Mouse (Mus musculus): ENCODE results near the gene Pycard. TPM values are rescaled to one million over a fixed set of nuclear protein-coding genes. Genes with fewer than 3 reads are reported as not detected.
A peak's percentile ranks its signal among the peaks of the same experiment; 100 is the strongest.

Pycard gene
- polyA plus RNA-seq, 1 experiment from 2014 or later: 31.2 TPM

DNA sequence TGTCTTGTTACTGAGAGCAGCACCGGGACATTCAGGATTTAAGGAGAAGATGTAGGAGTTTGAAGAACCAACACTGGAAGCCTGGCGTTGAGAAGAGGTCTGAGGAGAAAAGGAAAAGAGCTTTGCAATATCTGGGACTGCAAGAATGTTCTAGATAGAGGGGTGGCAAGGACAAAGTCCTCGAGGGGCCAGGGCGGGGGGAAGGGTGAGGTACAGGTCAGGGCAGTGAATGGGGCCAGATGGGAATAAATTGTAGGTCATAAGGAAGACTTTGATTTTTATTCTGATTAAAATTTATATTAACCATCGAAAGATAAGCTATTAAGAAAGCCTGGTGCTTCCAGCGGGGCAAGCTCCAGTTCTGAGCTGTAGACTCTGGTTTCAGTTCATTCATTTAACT, 9.4 kb upstream of the Pycard start:
- Histone ChIP-seq H3K9me3 (replicated peaks) (no peaks in the 10 kb centered on the region), H3K4me2 (no peak overlapping the region), H3K9ac (no peak overlapping the region), H3K27me3 (peaks cover 13% of the 10 kb centered on the region; the same call in 1 of the 2 replicates), H3K27ac (no peak overlapping the region), H3K4me3 (replicated peaks) (no peak overlapping the region), H3K4me1 (replicated peaks) (0 out of 2 replicates have a peak, but pooled peaks cover 11% of the 10 kb centered on the region), H3K36me3 (no peaks in the 10 kb centered on the region)
- DNase-seq: no peak
- 64% methylated on average over 6 of the region's 6 CpGs for WGBS (ENCODE audit: insufficient replicate concordance)
- no peak for ATAC-seq (ENCODE audit: low read depth)

DNA sequence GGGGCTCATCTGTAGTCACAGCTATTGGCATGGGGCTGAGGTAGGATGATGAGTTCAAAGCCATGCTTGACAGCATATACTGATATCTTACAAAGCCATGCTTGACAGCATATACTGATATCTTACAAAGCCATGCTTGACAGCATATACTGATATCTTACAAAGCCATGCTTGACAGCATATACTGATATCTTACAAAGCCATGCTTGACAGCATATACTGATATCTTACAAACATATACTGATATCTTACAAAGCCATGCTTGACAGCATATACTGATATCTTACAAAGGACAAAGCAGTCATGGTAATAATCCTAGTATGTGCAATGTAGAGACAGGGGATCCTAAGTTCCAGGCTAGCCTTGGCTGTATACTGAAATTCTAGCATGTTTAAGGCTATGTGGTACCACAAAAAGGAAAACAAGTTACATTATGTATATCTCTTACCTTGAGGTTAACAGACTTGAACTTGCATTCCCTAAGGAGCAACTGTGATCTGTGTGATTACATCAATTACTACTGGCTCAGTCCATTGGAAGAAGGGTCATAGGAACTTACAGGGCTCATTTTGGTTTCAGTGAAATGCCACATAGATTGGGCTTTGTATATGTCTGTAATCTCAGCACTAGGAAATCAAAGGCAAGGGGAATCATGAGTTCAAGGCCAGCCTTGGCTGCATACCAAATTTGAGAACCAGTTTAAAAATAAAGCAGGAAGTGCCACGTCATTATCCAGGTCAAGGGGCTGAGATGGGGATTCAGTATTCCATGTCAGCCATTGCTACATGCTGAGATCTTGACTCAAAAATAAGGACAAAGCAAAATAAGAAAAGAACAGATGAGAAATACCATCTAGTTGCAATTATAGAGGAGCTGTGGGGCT, 6.6 kb upstream of the Pycard start:
- DNase-seq: no peak
- WGBS (ENCODE audit: insufficient replicate concordance): 49% methylated on average over 1 of the region's 1 CpGs

DNA sequence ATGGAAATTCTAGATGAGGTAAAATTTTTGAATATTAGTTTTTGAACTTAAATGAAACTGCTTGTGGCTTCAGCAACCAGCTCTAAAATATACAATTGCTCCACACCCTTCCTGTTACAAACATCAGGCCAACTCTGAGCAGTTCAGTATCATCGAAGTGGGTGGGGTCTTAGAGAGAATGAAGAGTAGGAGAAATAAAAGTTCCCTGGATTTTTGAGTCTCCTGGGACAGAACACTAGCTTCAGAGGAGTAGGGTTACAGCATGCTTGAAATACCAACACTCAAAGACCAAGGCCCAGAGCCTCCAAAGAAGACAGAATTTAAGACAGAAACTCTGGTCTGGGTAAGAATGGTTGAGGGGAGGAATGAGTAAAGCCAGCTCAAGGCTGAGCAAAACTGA, 5.8 kb upstream of the Pycard start:
- DNase-seq (no peak), ATAC-seq (ENCODE audit: low read depth) (no peak)
- no peaks in the 10 kb centered on the region for H3K36me3 ChIP-seq
- no peak overlapping the region for H3K4me2 ChIP-seq
- H3K27me3 ChIP-seq: peaks cover 5% of the 10 kb centered on the region; the same call in 1 of the 2 replicates
- no peak overlapping the region for H3K4me3 ChIP-seq (replicated peaks)
- no peak overlapping the region for H3K9ac ChIP-seq
- no peaks in the 10 kb centered on the region for H3K9me3 ChIP-seq (replicated peaks)
- 51% methylated on average over 1 of the region's 1 CpGs for WGBS (ENCODE audit: insufficient replicate concordance)
- peaks cover 9% of the 10 kb centered on the region; the same call in 1 of the 2 replicates for H3K4me1 ChIP-seq (replicated peaks)
- H3K27ac ChIP-seq: no peak overlapping the region

More for the DNA sequence above, 6.6 kb upstream of the Pycard start:
- Histone ChIP-seq H3K36me3 (no peaks in the 10 kb centered on the region), H3K27me3 (peaks cover 11% of the 10 kb centered on the region; the same call in 1 of the 2 replicates), H3K9me3 (replicated peaks) (no peaks in the 10 kb centered on the region), H3K4me1 (replicated peaks) (0 out of 2 replicates have a peak, but pooled peaks cover 11% of the 10 kb centered on the region), H3K9ac (no peak overlapping the region), H3K4me2 (no peak overlapping the region), H3K27ac (no peak overlapping the region), H3K4me3 (replicated peaks) (no peak overlapping the region)
- no peak for ATAC-seq (ENCODE audit: low read depth)

DNA sequence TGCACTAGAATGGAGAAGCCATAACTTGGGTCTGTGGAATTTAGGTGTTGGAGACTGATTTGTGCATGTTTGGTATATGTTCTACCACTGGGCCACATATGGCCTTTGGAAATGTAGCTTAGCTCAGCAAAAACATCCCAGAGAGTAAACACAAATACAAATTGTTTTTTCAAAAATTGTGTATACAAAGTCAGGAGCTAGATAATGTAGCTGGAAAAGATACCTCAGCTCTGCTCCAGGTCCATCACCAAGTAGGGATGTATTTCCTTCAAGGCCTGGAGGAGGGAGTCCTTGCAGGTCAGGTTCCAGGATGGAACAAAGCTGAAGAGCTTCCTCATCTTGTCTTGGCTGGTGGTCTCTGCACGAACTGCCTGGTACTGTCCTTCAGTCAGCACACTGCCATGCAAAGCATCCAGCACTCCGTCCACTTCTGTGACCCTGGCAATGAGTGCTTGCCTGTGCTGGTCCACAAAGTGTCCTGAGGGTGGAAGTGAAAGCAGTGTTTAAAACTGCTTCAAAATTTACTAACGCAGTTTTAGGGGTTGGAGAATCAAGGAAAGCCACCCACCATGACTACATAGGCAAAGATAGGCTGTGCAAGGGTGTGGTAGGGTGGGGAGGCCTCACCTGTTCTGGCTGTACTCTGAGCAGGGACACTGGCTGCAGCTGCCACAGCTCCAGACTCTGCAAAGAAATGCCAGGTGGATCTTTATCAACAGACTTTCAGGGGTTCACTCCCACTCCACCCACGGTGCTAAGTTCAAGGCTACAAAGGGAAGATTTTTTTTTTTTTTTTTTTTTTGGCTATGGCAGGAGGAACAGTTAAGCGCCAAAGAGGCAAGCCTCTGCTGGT, 953 bp downstream of the Pycard start:
- peaks cover 28% of the 10 kb centered on the region for H3K36me3 ChIP-seq
- peak overlapping the region; percentile 71 for H3K9ac ChIP-seq
- ATAC-seq (ENCODE audit: low read depth) (peak; percentile 69), DNase-seq (no peak)
- peak overlapping the region; percentile 78 for H3K4me2 ChIP-seq
- 23% methylated on average over 5 of the region's 5 CpGs for WGBS (ENCODE audit: insufficient replicate concordance)
- peaks cover 43% of the 10 kb centered on the region for H3K4me1 ChIP-seq (replicated peaks)
- peak overlapping the region; percentile 60 for H3K4me3 ChIP-seq (replicated peaks)
- no peaks in the 10 kb centered on the region for H3K9me3 ChIP-seq (replicated peaks)
- H3K27ac ChIP-seq: peak overlapping the region; percentile 69
- no peaks in the 10 kb centered on the region for H3K27me3 ChIP-seq

DNA sequence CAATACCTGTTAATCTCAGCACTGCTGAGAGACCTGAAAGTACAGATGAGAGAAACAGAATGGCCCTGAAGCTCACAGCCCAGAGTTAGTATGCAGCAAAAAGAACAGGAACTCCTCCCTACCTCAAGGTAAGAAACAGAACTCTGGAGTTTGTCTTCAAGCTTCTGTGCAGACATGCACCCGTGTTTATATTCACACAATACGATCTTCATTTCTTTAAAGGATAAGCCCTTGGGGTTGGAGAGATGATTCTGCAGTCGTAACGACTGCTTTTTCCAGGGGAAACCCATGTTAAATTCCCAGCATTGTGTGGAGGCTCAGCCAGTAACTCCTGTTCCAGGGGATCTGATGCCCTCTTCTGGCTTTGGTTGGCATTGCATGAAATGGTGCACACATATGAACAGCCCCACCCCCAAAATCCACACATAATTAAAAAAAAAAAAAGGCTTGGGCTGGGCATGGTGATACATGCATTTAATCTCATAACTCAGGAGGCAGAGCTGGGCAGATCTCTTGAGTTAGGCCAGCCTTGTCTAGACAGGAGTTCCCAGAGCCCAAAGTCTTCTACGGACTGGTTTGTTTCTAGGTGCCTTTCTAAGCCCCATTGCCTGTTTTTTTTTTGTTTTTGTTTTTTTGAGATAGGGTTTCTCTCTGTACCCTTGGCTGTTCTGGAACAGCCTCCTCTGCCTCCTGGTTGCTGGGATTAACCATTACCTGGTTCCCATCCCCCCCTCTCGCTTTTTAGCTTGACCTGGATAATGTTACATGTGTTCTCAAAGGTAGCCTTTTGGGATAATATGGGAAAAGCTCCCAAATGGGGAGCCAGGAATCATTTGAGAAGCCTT, 1.8 kb downstream of the Pycard start:
- no peak overlapping the region; the same call in 1 of the 2 replicates for H3K27ac ChIP-seq

DNA sequence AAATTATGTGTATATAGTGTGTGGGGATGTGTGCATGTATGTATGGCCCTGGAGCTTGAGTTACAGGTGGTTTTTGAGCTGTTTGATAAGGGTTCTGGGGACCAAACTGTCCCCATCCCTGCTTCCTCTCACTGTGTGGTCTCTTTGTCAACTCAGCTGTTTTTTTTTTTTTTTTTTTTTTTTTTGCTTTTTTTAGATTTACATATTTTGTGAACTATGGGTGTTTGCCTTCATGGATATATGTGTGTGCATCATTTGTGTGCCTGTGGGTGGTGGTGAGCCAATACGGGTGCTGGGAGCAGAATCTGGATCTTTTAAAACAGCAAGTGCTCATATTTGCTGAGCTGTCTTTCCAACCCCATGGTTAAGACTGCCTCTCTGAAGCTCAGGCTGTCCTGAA, 4.8 kb downstream of the Pycard start:
- no peak for ATAC-seq (ENCODE audit: low read depth)
- Histone ChIP-seq H3K9me3 (replicated peaks) (no peaks in the 10 kb centered on the region), H3K36me3 (peaks cover 66% of the 10 kb centered on the region), H3K4me3 (replicated peaks) (no peak overlapping the region), H3K27me3 (no peaks in the 10 kb centered on the region), H3K9ac (no peak overlapping the region), H3K4me2 (no peak overlapping the region), H3K4me1 (replicated peaks) (peaks cover 35% of the 10 kb centered on the region), H3K27ac (no peak overlapping the region)
- WGBS (ENCODE audit: insufficient replicate concordance): 87% methylated on average over 1 of the region's 1 CpGs
- no peak for DNase-seq

More for the DNA sequence above, 1.8 kb downstream of the Pycard start:
- Histone ChIP-seq H3K4me1 (replicated peaks) (peaks cover 43% of the 10 kb centered on the region), H3K4me2 (peak overlapping the region; percentile 78), H3K4me3 (replicated peaks) (peak overlapping the region; percentile 60; the same call in 1 of the 2 replicates), H3K36me3 (peaks cover 37% of the 10 kb centered on the region), H3K9me3 (replicated peaks) (no peaks in the 10 kb centered on the region), H3K27me3 (no peaks in the 10 kb centered on the region), H3K9ac (peak overlapping the region; percentile 71; the same call in 1 of the 2 replicates)
- peak; percentile 35; the same call in 1 of the 2 replicates for ATAC-seq (ENCODE audit: low read depth)
- DNase-seq: peak; percentile 53
- 45% methylated on average over 6 of the region's 6 CpGs for WGBS (ENCODE audit: insufficient replicate concordance)

DNA sequence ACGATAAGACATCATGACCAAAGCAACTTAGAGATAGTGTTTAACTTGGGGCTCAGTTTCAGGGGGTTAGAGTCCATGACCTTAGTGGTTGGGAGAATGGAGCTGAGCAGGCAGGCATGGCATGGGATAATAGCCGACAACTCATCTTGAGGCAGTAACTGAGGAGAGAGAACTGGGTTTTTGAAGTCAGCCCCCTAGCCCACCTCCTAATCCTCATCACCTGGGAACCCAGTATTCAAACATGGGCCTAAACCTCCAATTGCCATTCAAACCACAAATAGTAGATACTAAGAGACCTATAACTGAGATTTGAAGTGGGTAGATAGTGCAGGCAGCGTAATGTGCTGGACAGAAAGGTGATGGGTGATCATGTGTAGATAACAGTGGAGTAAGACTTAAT, 13.1 kb downstream of the Pycard start:
- no peaks in the 10 kb centered on the region for H3K9me3 ChIP-seq (replicated peaks)
- no peak overlapping the region for H3K27ac ChIP-seq
- H3K4me1 ChIP-seq (replicated peaks): no peaks in the 10 kb centered on the region
- H3K4me3 ChIP-seq (replicated peaks): no peak overlapping the region
- H3K36me3 ChIP-seq: peaks cover 98% of the 10 kb centered on the region
- no peaks in the 10 kb centered on the region for H3K27me3 ChIP-seq
- DNase-seq: no peak
- H3K9ac ChIP-seq: no peak overlapping the region
- H3K4me2 ChIP-seq: no peak overlapping the region
- WGBS (ENCODE audit: insufficient replicate concordance): 80% methylated on average over 3 of the region's 3 CpGs
- ATAC-seq (ENCODE audit: low read depth): no peak

DNA sequence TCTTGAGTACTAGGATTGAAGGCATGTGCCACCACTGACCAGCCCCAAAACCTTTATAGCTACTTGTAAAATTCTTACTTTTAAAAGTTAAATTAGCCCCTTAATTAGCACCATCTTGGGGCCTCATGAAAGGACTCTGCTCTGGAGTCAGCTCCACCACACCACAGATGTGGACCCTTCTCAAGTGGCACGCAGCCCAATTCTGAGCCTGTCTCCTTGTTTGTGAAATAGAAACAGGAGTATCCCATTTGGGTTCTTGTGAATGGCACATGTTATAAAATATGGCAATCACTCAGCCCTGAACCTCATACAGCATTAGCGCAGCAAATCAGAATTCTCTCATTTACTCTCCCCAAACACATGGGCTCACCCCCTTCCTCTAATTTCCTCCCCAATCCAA, 14.8 kb downstream of the Pycard start:
- ATAC-seq (ENCODE audit: low read depth) (no peak), DNase-seq (no peak)
- Histone ChIP-seq H3K27me3 (no peaks in the 10 kb centered on the region), H3K4me1 (replicated peaks) (no peaks in the 10 kb centered on the region; the same call in 1 of the 2 replicates), H3K4me2 (no peak overlapping the region), H3K9ac (no peak overlapping the region), H3K9me3 (replicated peaks) (no peaks in the 10 kb centered on the region), H3K4me3 (replicated peaks) (no peak overlapping the region), H3K36me3 (peaks cover 98% of the 10 kb centered on the region), H3K27ac (no peak overlapping the region)
- 95% methylated on average over 2 of the region's 2 CpGs for WGBS (ENCODE audit: insufficient replicate concordance)

DNA sequence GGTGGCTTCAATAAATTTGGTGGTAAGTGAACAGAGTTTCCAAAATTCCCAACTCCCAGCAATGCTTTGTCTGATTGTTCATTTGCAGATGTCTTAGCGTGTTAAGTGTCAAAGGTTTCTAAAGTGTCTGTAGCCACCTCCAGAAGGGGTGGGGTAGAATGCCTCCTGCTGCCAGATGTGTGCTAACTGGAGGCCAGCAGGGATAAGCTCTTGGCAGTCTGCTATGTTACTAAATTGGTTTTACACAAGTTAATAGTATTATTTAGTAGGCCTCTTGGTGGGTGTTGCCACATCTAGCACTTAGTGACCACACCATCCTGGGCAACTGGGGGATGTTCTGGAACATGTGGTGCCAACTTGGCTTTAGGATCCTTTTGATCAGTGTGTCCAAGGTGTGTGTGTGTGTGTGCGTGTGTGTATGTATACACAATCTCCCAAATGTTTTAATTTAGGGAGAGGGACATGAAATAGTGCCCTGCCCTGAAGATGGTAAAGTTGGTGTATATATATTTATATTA, 19.2 kb downstream of the Pycard start:
- Histone ChIP-seq H3K9me3 (replicated peaks) (no peaks in the 10 kb centered on the region), H3K36me3 (peaks cover 98% of the 10 kb centered on the region), H3K4me1 (replicated peaks) (peaks cover 20% of the 10 kb centered on the region), H3K4me2 (no peak overlapping the region), H3K27me3 (no peaks in the 10 kb centered on the region), H3K27ac (no peak overlapping the region), H3K4me3 (replicated peaks) (no peak overlapping the region), H3K9ac (no peak overlapping the region)
- ATAC-seq (ENCODE audit: low read depth) (no peak), DNase-seq (no peak)
- WGBS (ENCODE audit: insufficient replicate concordance): 88% methylated on average over 2 of the region's 2 CpGs

DNA sequence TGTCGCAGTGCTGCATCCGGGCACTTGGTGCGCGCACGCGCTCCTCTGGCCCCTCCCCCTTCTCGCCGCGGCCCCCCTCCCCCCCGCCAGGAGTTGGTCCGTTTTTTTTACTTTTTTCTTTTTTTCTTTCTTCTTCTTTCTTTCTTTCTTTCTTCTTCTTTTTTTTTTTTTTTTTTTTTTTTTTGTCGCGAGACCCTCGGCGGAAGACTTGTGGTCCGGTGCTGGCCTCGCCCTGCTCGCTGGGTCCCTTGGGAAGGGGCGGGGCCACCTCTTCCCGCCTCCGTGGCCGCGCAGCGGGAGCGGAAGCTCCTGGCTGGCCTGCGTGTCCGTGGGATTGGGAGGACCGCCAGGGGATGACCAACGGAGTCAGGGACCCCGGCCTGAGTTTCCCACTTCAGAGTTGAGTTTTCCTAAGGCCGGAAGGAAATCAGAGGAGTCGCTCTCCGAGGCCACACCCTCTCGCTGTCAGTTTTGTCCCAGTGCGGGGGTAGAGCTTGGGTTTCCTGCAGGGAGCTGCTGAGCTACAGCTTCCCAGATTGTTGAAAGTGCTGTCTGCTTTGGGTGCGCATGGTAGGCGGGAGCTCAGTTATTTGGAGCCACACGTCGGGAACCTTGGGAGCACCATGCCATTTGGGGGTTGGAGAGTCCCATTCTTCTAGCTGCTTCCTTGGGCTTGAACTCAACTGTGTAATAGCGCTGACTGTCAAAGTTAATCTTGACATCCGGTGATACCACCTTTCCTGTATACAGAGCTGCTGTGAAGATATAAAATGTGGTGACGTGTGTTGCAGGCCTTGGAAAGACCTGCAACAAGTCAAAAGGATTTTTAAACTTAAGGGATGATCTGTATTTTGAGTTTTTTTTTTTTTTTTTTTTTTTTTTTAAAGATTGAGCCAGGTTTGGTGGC, 25.5 kb downstream of the Pycard start:
- ATAC-seq (ENCODE audit: low read depth): peak; percentile 57
- peak; percentile 64 for DNase-seq
- peak overlapping the region; percentile 93 for H3K27ac ChIP-seq
- H3K4me2 ChIP-seq: peak overlapping the region; percentile 87
- peaks cover 45% of the 10 kb centered on the region for H3K4me1 ChIP-seq (replicated peaks)
- under 1% methylated on average over 41 of the region's 42 CpGs for WGBS (ENCODE audit: insufficient replicate concordance)
- H3K4me3 ChIP-seq (replicated peaks): peak overlapping the region; percentile 88
- H3K9me3 ChIP-seq (replicated peaks): no peaks in the 10 kb centered on the region
- H3K9ac ChIP-seq: peak overlapping the region; percentile 89
- peaks cover 43% of the 10 kb centered on the region for H3K36me3 ChIP-seq
- no peaks in the 10 kb centered on the region for H3K27me3 ChIP-seq
